Mouse (Mus musculus) spleen, adult 2 months (tissue): ENCODE results near the gene Fbxo48. TPM values are rescaled to one million over a fixed set of nuclear protein-coding genes. Genes with fewer than 3 reads are reported as not detected.
A peak's percentile ranks its signal among the peaks of the same experiment; 100 is the strongest.

Experiments used
- DNase-seq, 2 experiments: peaks; one replicate each; pipeline versions ENCODE4 v3.0.0 to v3.0.0-alpha.2; 2012 to 2021; ENCODE audit warnings: low spot score in 2 of 2, low read depth in 1 of 2
- H3K27ac ChIP-seq: fragments of 200-500 bp; 2 replicates; pipeline ENCODE4 v1.5.1; 2012; ENCODE audit warnings: low read length, inconsistent platforms; ENCODE audit not compliant: insufficient read depth
- H3K27me3 ChIP-seq: fragments of 200-500 bp; 2 replicates; pipeline ENCODE4 v1.6.1; 2012; ENCODE audit warnings: mild to moderate bottlenecking, moderate library complexity, low read length, inconsistent platforms; ENCODE audit not compliant: control insufficient read depth, insufficient read depth
- H3K36me3 ChIP-seq: fragments of 200-500 bp; 2 replicates; pipeline ENCODE4 v1.6.1; 2012; ENCODE audit warnings: mild to moderate bottlenecking, low read length, inconsistent platforms; ENCODE audit not compliant: control insufficient read depth, insufficient read depth
- H3K4me1 ChIP-seq: fragments of 200-500 bp; 2 replicates; pipeline ENCODE4 v1.6.1; 2011; ENCODE audit warnings: inconsistent platforms; ENCODE audit not compliant: control insufficient read depth, insufficient read depth, insufficient read length
- H3K4me3 ChIP-seq: fragments of 200-500 bp; 2 replicates; pipeline ENCODE4 v1.5.1; 2011; ENCODE audit warnings: mild to moderate bottlenecking, inconsistent platforms; ENCODE audit not compliant: insufficient read depth, insufficient read length; ENCODE audit errors: extremely low read depth
- CTCF ChIP-seq: fragments of 200-500 bp; IDR thresholded peaks from 2 replicates; pipeline ENCODE4 v1.5.1; 2011; ENCODE audit warnings: mild to moderate bottlenecking, inconsistent platforms; ENCODE audit not compliant: insufficient read depth, insufficient read length, insufficient replicate concordance; ENCODE audit errors: extremely low read depth
- POLR2A ChIP-seq: fragments of 200-500 bp; IDR thresholded peaks from 2 replicates; pipeline ENCODE4 v1.6.1; 2011; ENCODE audit warnings: low read depth, low read length, inconsistent platforms
- WGBS: fragments of 180-500 bp; shearing (Covaris S2); methylation state at CpG from one replicate; pipeline ENCODE4 v1.1.7; 2018; 5-methylcytosine and 5-hydroxymethylcytosine counted together
- polyA plus RNA-seq: library from polyadenylated mRNA; depleted of rRNA; stranded (reverse); fragments of >200 nt; gene quantifications from 2 replicates; pipeline ENCODE4 v1.2.3, GENCODE M21; 2012; rRNA removed

Gene Fbxo48
- 0.94 and 1.2 TPM in 2 replicates for polyA plus RNA-seq

DNA sequence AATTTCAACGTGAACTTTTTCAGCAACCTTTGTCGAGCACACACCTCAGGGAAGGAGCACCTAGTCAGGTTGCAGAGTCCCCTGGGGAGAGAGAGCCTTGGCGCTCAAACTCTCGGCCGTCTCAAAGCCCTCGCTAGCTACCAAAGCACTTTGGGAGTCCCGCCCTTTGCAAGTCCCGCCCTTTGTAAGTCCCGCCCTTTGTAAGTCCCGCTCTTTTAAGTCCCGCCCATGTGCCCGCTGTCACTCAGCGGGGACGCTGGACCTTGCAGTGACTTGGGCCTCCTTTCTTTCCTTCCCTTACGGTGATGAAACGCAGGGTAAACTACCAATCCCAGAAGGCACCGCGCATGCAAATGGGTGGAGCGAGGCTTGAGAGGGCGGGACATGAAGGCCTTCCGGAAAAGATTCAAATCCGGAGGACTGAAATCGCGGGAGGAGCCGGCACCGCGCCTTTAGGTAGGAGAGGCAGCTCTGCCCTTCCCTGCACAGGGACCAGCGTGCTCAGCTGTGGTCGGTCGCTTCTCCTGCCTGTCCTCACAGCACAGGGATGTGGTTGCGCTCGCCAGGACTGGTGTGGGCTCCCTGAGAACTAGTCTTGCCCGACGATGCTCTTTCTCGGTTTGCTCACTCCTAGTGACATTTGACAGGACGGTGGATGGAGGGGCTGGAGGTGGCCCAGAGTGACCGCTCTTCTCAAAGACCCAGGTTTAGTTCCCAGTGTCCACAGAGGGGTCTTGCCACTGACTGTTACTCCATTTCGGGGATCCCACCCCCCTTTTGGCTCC is at the start of gene Fbxo48:
TSS of gene Fbxo48 (plus strand) at position 400 of the 785 bp plus-strand sequence.
- Histone ChIP-seq H3K27ac (no peak within 1 kb of the TSS; the same call in 1 of the 2 replicates), H3K4me1 (no peaks in the 10 kb centered on the region; the same call in 1 of the 2 replicates), H3K36me3 (no peaks in the 10 kb centered on the region), H3K4me3 (peak within 1 kb of the TSS; percentile 83), H3K27me3 (no peaks in the 10 kb centered on the region)
- WGBS: under 1% methylated on average over 38 of the region's 38 CpGs
- TF ChIP-seq CTCF (no peak), POLR2A (peak; percentile 8; the same call in 1 of the 2 replicates)
- peak; percentile 95 to 97 for DNase-seq

DNA sequence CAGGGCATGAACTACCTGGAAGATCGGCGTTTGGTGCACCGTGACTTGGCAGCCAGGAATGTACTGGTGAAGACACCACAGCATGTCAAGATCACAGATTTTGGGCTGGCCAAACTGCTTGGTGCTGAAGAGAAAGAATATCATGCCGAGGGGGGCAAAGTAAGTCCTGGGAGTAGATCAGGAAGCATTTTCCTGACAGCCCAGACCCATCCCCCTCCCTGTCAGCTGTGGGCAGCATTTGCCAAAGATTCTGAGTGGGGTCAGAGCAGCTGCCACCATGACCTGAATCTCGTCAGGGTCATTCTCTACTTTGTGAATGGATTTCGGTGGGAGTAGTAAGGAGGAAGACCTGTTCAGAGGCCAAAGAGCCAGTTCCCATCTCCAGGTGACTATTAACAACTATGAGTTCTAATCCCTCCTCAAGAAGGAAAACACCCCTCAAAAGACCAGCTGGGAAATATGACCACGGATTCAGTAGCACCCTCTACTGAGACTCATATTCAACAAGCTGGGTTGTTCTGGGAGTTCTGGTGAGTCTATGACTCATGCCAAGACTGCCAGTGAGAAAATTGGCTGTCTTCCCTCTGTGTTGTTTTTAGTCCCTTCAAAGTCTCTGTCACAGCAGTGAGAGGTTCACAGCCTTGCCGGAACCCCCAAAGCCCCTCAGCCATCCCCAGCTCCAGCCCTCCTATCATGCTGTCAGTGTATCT is 46.7 kb upstream of the Fbxo48 start:
- no peak for DNase-seq
- Histone ChIP-seq H3K4me1 (no peaks in the 10 kb centered on the region), H3K27me3 (no peaks in the 10 kb centered on the region), H3K4me3 (no peak overlapping the region), H3K36me3 (no peaks in the 10 kb centered on the region), H3K27ac (no peak overlapping the region)
- TF ChIP-seq CTCF: no peak
- no peak for TF ChIP-seq POLR2A
- 84% methylated on average over 8 of the region's 8 CpGs for WGBS

DNA sequence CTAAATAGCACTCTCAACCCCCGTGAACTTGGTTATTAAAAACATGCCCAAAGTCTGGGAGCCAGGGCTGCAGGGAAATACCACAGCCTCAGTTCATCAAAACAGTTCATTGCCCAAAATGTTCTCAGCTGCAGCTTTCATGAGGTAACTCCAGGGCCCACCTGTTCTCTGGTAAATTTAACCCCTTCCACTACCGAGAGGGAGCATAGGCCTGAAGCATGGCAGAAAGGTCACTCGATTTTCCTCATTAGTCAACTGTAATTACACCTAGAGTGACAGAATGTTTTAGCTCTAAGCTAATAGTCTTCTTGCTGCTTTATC is 46.2 kb upstream of the Fbxo48 start:
- TF ChIP-seq CTCF: no peak
- no peak for TF ChIP-seq POLR2A
- H3K36me3 ChIP-seq: no peaks in the 10 kb centered on the region
- H3K27ac ChIP-seq: no peak overlapping the region
- WGBS: 76% methylated on average over 3 of the region's 3 CpGs
- H3K27me3 ChIP-seq: no peaks in the 10 kb centered on the region
- H3K4me3 ChIP-seq: no peak overlapping the region
- no peak for DNase-seq
- no peaks in the 10 kb centered on the region for H3K4me1 ChIP-seq

DNA sequence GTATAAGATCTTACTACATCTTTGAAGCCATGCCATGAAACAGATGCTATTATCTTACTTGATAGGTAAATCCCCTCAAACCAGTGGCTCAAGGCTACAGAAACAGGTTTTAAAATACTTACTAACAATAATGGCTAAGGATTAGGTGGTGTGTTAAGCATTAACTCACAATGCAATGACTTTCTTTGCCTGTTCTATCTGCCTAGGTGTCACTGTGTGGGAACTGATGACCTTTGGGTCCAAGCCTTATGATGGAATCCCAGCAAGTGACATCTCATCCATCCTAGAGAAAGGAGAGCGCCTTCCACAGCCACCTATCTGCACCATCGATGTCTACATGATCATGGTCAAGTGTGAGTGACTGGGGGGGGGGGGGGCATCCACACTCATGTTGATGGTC is 44.6 kb upstream of the Fbxo48 start:
- H3K27me3 ChIP-seq: no peaks in the 10 kb centered on the region
- 89% methylated on average over 2 of the region's 2 CpGs for WGBS

DNA sequence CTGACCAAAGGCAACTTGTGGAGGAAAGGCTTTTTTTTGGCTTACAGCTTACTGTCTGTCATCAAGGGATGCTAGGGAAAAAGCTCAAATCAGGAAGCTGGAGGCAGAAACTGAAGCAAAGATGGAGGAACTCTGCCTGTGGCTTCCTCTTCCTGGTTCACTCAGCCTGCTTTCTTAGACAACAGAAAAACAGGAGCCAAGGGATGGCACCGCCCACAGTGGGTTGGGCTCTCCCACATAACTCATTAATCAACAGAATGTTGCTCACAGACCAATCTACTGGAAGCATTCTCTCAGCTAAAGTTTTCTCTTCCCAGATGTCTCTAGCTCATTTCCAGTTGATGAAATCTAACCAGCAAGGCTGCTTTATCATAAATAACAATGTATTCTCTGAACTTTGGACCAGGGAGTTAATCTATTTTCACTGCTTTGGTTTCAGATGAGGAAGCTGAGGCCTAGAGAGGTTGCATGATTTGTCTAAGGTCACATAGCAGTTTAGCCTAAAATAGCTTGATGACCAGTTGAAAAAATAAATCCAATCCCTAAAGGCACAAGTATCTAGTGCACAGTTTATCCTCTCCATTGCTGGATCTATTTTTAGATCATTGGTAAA is 43.6 kb upstream of the Fbxo48 start:
- TF ChIP-seq CTCF (no peak), POLR2A (no peak)
- whole genome bisulfite sequencing: 80% methylated on average over 1 of the region's 1 CpGs

More for the DNA sequence above, 44.6 kb upstream of the Fbxo48 start:
- DNase-seq: no peak
- no peaks in the 10 kb centered on the region for H3K4me1 ChIP-seq
- H3K36me3 ChIP-seq: no peaks in the 10 kb centered on the region
- no peak overlapping the region for H3K27ac ChIP-seq
- TF ChIP-seq CTCF: no peak
- TF ChIP-seq POLR2A: no peak
- no peak overlapping the region for H3K4me3 ChIP-seq

DNA sequence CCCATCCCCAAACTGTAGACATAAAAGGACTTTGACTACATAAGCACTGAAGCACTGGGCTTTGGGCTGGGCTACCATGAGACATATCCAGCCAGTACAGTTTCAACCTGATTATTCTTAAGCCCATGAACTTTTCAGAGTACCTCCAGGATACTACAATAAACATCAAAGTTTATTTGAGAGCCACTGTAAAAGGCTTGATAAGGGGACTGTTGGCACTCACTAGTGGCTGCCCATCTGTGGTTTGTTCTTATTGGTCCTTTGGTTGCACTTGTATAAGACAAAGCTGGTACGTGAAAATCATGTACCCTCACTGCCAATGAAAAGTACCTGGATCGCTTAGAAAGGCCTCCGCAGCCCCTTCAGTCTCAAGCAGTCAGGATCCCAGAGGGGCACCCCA is 36.4 kb upstream of the Fbxo48 start:
- 89% methylated on average over 3 of the region's 3 CpGs for WGBS
- no peak for DNase-seq
- Histone ChIP-seq H3K4me1 (no peaks in the 10 kb centered on the region), H3K4me3 (no peak overlapping the region), H3K27me3 (no peaks in the 10 kb centered on the region), H3K36me3 (no peaks in the 10 kb centered on the region), H3K27ac (no peak overlapping the region)
- TF ChIP-seq CTCF: no peak
- TF ChIP-seq POLR2A: no peak

More for the DNA sequence above, 43.6 kb upstream of the Fbxo48 start:
- Histone ChIP-seq H3K36me3 (no peaks in the 10 kb centered on the region), H3K4me1 (no peaks in the 10 kb centered on the region), H3K27ac (no peak overlapping the region), H3K4me3 (no peak overlapping the region), H3K27me3 (no peaks in the 10 kb centered on the region)
- DNase-seq: no peak
